Mouse (Mus musculus) forebrain, embryonic 12.5 days (tissue): Measurements from ENCODE around the gene Ldlrad3. TPM values are rescaled to one million over a fixed set of nuclear protein-coding genes. Genes with fewer than 3 reads are reported as not detected.

Experiments used
- ATAC-seq: fragments of 200-750 bp; cut with Nextera tagmentation; 2 replicates; pipeline ENCODE4 v1.8.0; 2017; ENCODE audit warnings: moderate TSS enrichment; ENCODE audit not compliant: low FRiP score
- H3K27ac ChIP-seq: fragments of 300-500 bp; sonication (generic); 2 replicates; pipeline ENCODE4 v1.5.1; 2016; ENCODE audit warnings: mild to moderate bottlenecking
- H3K27me3 ChIP-seq: fragments of 300-500 bp; sonication (generic); 2 replicates; pipeline ENCODE4 v1.6.1; 2016; ENCODE audit warnings: mild to moderate bottlenecking
- H3K36me3 ChIP-seq: fragments of 300-500 bp; sonication (generic); replicated peaks from 2 replicates; pipeline ENCODE4 v1.6.1; 2016; ENCODE audit warnings: mild to moderate bottlenecking
- H3K4me1 ChIP-seq: fragments of 300-500 bp; sonication (generic); 2 replicates; pipeline ENCODE4 v1.6.1; 2016
- H3K4me2 ChIP-seq: fragments of 300-500 bp; sonication (generic); 2 replicates; pipeline ENCODE4 v1.6.1; 2016; ENCODE audit warnings: mild to moderate bottlenecking, moderate library complexity
- H3K4me3 ChIP-seq: fragments of 300-500 bp; sonication (generic); replicated peaks from 2 replicates; pipeline ENCODE4 v1.5.1; 2016; ENCODE audit warnings: mild to moderate bottlenecking
- H3K9ac ChIP-seq: fragments of 300-500 bp; sonication (generic); 2 replicates; pipeline ENCODE4 v1.6.1; 2016; ENCODE audit warnings: mild to moderate bottlenecking
- H3K9me3 ChIP-seq: fragments of 300-500 bp; sonication (generic); 2 replicates; pipeline ENCODE4 v1.6.1; 2016
- WGBS: fragments of 180-500 bp; shearing (Covaris S2); methylation state at CpG from one replicate; pipeline ENCODE4 v1.1.7; 2016; 5-methylcytosine and 5-hydroxymethylcytosine counted together
- polyA plus RNA-seq: library from polyadenylated mRNA; unstranded; fragments of >200 nt; fragmentation: Nextera tagmentation; extraction: Ambion mirVana; gene quantifications from 2 replicates; pipeline ENCODE4 v1.2.1, GENCODE M21; 2016

Gene Ldlrad3
- polyA plus RNA-seq, 1 experiment from 2014 or later = 56.8 TPM

DNA sequence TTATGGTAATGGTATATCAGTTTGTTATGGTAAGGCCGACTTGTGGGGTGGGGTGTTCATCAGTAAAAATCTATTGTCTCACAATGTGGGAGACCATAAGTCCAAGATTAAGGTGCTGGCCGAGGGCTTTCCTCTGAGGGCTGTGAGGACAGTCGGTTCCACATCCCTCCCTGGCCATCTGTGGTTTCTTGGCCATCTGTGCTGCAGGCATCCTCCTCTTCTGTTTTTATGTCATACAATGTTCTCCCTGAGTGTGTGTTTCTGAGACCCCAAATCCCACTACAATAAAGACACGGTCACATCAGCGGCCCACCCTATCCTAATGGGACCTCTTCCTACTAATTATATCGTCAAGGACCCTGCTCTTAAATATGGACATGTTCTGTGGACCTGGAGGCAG is 133.8 kb downstream of the Ldlrad3 start:
- Histone ChIP-seq H3K4me3 (no peak overlapping the region), H3K9ac (no peak overlapping the region), H3K4me1 (peaks cover 42% of the 10 kb centered on the region), H3K27me3 (no peaks in the 10 kb centered on the region), H3K4me2 (no peak overlapping the region), H3K27ac (0 out of 2 replicates have a peak overlapping the region, but pooled peaks have one; percentile 19), H3K36me3 (peaks cover 16% of the 10 kb centered on the region), H3K9me3 (no peaks in the 10 kb centered on the region)
- no peak for ATAC-seq
- WGBS = 89% methylated on average over 6 of the region's 6 CpGs

DNA sequence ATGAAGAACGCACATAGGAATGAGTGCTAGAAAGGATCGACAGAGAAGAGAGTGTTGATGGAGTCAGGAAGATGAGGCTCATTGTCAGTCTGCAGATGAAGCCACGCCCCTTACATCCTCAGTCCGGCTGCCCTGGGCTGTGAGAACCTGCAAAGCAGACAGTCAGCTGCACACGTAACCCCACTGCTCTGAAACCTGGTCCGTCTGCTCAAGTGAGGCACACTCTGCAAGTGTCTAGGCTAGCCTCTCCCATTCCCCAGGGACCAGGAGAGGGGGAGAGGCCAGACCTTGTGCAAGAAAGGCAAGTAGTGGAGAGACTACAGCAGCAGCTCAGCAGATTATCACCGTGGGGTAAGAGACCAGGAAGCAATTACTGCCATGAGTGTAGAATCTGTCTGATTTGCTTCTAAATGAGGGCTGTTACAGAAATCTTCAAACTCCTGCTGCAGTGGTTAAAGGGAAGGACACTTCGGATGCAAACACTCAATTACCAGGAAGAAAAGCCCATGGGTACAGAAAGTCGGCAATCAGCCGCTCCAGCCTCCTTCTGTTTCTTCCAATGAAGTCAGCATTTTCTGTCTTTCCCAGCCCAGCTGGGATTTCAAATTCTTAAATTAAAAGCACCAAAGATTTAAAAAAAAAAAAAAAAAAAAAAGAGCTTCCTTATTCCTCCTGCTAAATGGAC is 136.2 kb downstream of the Ldlrad3 start:
- no peaks in the 10 kb centered on the region for H3K9me3 ChIP-seq
- H3K36me3 ChIP-seq = peaks cover 17% of the 10 kb centered on the region
- no peak overlapping the region for H3K9ac ChIP-seq
- no peak overlapping the region for H3K4me3 ChIP-seq
- H3K4me1 ChIP-seq = peaks cover 37% of the 10 kb centered on the region
- 43% methylated on average over 10 of the region's 10 CpGs for WGBS
- ATAC-seq = peak; percentile 68
- peak overlapping the region; percentile 56 for H3K27ac ChIP-seq
- H3K27me3 ChIP-seq = no peaks in the 10 kb centered on the region
- no peak overlapping the region for H3K4me2 ChIP-seq

DNA sequence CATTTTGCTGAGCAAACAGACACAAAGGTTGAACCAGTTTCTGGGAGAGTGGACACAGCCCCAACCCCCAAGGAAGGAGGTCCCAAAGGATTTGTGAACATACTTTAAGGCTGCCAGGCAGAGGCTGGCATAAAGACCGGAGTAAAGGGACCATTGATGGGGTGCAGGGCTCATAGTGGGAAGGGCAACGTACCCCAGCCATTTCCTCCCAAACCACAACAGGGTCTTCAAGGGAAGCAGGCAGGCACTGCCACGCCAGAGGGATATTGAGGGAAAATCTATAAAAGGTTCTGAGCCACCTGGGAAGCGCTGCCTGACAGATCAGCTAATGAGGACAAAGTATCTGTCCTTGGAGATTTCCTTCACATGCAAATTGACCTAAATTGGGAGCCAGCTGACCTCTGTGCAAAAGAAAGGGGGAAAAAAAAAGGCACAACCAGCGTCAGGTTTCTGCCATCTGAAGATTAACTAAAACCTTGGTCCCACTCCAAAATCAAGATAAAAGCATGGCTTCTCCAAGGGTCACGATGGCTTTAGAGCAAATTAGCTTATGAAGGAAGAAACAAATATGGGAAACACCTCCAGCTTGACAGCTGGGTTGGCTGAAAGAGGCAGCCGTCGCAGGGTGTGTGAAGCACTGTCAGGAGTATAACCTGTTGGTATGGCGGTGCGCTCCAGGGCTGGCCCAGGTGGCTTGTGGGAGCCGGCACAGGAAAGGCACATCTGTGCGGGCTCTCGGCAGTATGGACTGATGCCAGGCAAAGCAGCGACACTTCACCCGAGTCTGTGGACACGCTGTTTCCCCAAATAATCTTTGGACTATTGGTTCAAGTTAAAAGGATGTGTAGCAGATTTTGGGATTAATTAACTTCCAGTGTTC is 137.6 kb downstream of the Ldlrad3 start:
- ATAC-seq = no peak
- H3K27me3 ChIP-seq = no peaks in the 10 kb centered on the region
- H3K36me3 ChIP-seq = 0 out of 2 replicates have a peak, but pooled peaks cover 11% of the 10 kb centered on the region
- peaks cover 37% of the 10 kb centered on the region for H3K4me1 ChIP-seq
- H3K4me2 ChIP-seq = no peak overlapping the region
- no peak overlapping the region for H3K9ac ChIP-seq
- H3K27ac ChIP-seq = no peak overlapping the region
- no peaks in the 10 kb centered on the region for H3K9me3 ChIP-seq
- no peak overlapping the region for H3K4me3 ChIP-seq
- 59% methylated on average over 16 of the region's 16 CpGs for WGBS

DNA sequence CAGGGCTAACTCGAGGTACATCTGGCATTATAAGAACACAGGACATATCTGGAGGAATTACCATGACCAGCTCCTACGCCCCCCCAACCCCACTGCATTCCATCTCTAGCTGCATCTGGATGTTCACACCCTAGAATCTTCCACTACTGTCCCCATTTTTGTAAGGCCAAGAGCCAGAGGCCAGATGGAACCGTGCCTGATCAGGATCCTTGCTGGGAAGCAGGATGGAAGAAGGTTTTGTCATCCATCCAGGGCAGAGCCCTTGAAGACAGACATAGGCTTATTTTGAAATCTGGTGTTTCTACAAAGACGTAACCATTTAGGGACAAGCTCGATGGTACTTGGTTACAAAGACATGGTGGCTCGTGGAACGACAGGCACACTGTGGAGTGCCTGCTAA is 139.7 kb downstream of the Ldlrad3 start:
- no peaks in the 10 kb centered on the region for H3K9me3 ChIP-seq
- no peak for ATAC-seq
- 90% methylated on average over 7 of the region's 7 CpGs for WGBS

GRCm38 (mm10) chr2:102040456-102040855 is 145.7 kb downstream of the Ldlrad3 start:
- Histone ChIP-seq H3K36me3 (no peaks in the 10 kb centered on the region), H3K9me3 (no peaks in the 10 kb centered on the region), H3K4me2 (no peak overlapping the region), H3K9ac (no peak overlapping the region), H3K4me3 (no peak overlapping the region), H3K27ac (no peak overlapping the region), H3K4me1 (peaks cover 42% of the 10 kb centered on the region), H3K27me3 (no peaks in the 10 kb centered on the region)
- 98% methylated on average over 5 of the region's 5 CpGs for WGBS
- ATAC-seq = no peak

More for the DNA sequence above, 139.7 kb downstream of the Ldlrad3 start:
- Histone ChIP-seq H3K27ac (no peak overlapping the region), H3K36me3 (0 out of 2 replicates have a peak, but pooled peaks cover 11% of the 10 kb centered on the region), H3K9ac (no peak overlapping the region), H3K4me3 (no peak overlapping the region), H3K4me1 (peaks cover 27% of the 10 kb centered on the region), H3K27me3 (no peaks in the 10 kb centered on the region), H3K4me2 (no peak overlapping the region)

DNA sequence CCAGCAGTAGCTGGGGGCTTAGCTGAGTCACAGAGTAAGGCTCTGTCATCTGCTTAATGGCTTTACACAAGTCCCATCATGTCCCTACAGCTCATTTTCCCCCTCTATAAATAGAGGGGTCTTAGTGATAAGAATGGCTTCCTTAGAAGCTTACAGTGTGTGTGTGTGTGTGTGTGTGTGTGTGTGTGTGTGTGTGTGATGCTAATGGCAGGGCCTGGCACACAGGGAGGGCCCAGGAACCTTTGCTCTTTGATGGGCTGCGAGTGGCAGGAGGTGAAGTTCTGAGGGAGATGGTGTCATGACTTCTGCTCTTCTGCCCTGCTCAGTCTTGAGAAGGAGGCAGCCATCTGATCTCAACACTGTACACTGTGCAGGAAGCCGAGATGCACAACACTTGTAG is 146.2 kb downstream of the Ldlrad3 start:
- peaks cover 44% of the 10 kb centered on the region for H3K4me1 ChIP-seq
- no peaks in the 10 kb centered on the region for H3K27me3 ChIP-seq
- H3K4me2 ChIP-seq = no peak overlapping the region
- H3K9ac ChIP-seq = no peak overlapping the region
- no peaks in the 10 kb centered on the region for H3K36me3 ChIP-seq
- 80% methylated on average over 2 of the region's 2 CpGs for WGBS
- H3K27ac ChIP-seq = no peak overlapping the region
- no peak for ATAC-seq
- no peaks in the 10 kb centered on the region for H3K9me3 ChIP-seq
- no peak overlapping the region for H3K4me3 ChIP-seq

GRCm38 (mm10) chr2:102038895-102039667 is 147.1 kb downstream of the Ldlrad3 start:
- no peaks in the 10 kb centered on the region for H3K9me3 ChIP-seq
- no peak overlapping the region for H3K4me2 ChIP-seq
- H3K27ac ChIP-seq = no peak overlapping the region; the same call in 1 of the 2 replicates
- no peaks in the 10 kb centered on the region for H3K36me3 ChIP-seq
- ATAC-seq = no peak
- H3K4me3 ChIP-seq = no peak overlapping the region
- peaks cover 50% of the 10 kb centered on the region for H3K4me1 ChIP-seq
- 90% methylated on average over 7 of the region's 7 CpGs for WGBS
- H3K27me3 ChIP-seq = no peaks in the 10 kb centered on the region
- no peak overlapping the region for H3K9ac ChIP-seq

GRCm38 (mm10) chr2:102038229-102038894 is 147.8 kb downstream of the Ldlrad3 start:
- peaks cover 57% of the 10 kb centered on the region for H3K4me1 ChIP-seq
- H3K9ac ChIP-seq = no peak overlapping the region
- WGBS = 28% methylated on average over 10 of the region's 10 CpGs
- no peaks in the 10 kb centered on the region for H3K36me3 ChIP-seq
- peak overlapping the region; percentile 70 for H3K27ac ChIP-seq
- H3K4me2 ChIP-seq = 0 out of 2 replicates have a peak overlapping the region, but pooled peaks have one; percentile 8
- no peak overlapping the region for H3K4me3 ChIP-seq
- no peaks in the 10 kb centered on the region for H3K27me3 ChIP-seq
- no peaks in the 10 kb centered on the region for H3K9me3 ChIP-seq
- ATAC-seq = peak; percentile 78; the same call in 1 of the 2 replicates

GRCm38 (mm10) chr2:102036665-102037511 is 149.3 kb downstream of the Ldlrad3 start:
- Histone ChIP-seq H3K9me3 (no peaks in the 10 kb centered on the region), H3K9ac (no peak overlapping the region), H3K36me3 (no peaks in the 10 kb centered on the region), H3K4me3 (no peak overlapping the region), H3K27me3 (no peaks in the 10 kb centered on the region), H3K4me2 (no peak overlapping the region), H3K27ac (peak overlapping the region; percentile 47), H3K4me1 (peaks cover 70% of the 10 kb centered on the region)
- WGBS = 66% methylated on average over 18 of the region's 18 CpGs
- peak; percentile 17; the same call in 1 of the 2 replicates for ATAC-seq

- Histone ChIP-seq H3K4me3 (no peak overlapping the region), H3K36me3 (no peaks in the 10 kb centered on the region), H3K9ac (no peak overlapping the region), H3K4me1 (peaks cover 84% of the 10 kb centered on the region), H3K4me2 (no peak overlapping the region), H3K27ac (no peak overlapping the region), H3K27me3 (no peaks in the 10 kb centered on the region), H3K9me3 (no peaks in the 10 kb centered on the region)
- WGBS = 84% methylated on average over 11 of the region's 11 CpGs
- no peak for ATAC-seq
Measured at GRCm38 (mm10) chr2:102034513-102034879, 151.7 kb downstream of the Ldlrad3 start.
